Mouse (Mus musculus) hindbrain, embryonic 12.5 days (tissue): ENCODE measurements around the gene 1600014C10Rik. TPM values are rescaled to one million over a fixed set of nuclear protein-coding genes. Genes with fewer than 3 reads are reported as not detected.

Experiments
- polyA plus RNA-seq: library from polyadenylated mRNA; unstranded; fragments of >200 nt; fragmentation: Nextera tagmentation; extraction: Ambion mirVana; gene quantifications from 2 replicates; pipeline ENCODE4 v1.2.1, GENCODE M21; 2016

1600014C10Rik gene
- polyA plus RNA-seq, 1 experiment from 2014 or later = 22.3 TPM

Other genes starting within 250 kb of the 1600014C10Rik start
- gene Uri1, start 159.7 kb upstream of the 1600014C10Rik start, polyA plus RNA-seq = 43.6 and 46.8 TPM in 2 replicates
- gene Ccne1, start 75.7 kb upstream of the 1600014C10Rik start, polyA plus RNA-seq = 36.1 and 36.7 TPM in 2 replicates
- 1.8 and 2.1 TPM in 2 replicates for gene Plekhf1, start 44.8 kb downstream of the 1600014C10Rik start, polyA plus RNA-seq
- 79.8 and 80.1 TPM in 2 replicates for gene Pop4, start 88.2 kb downstream of the 1600014C10Rik start, polyA plus RNA-seq